Mouse (Mus musculus): ENCODE measurements around the gene Hist1h4h.
"Not testable (repeated sequence)": the region's sequence is repeated elsewhere in the genome, so short reads cannot be mapped to it uniquely, and the experiment has no call there.

Hist1h4h gene

GRCm38 (mm10) chr13:23555839-23556416 lies 25.1 kb downstream of the Hist1h4h start:
- peak; percentile 63 for DNase-seq (ENCODE audit: low spot score)

GRCm38 (mm10) chr13:23556906-23557305 lies 26.1 kb downstream of the Hist1h4h start:
- no peak for DNase-seq (ENCODE audit: low spot score)

- not testable (repeated sequence) for DNase-seq (ENCODE audit: low spot score)
Measured at GRCm38 (mm10) chr13:23560699-23561098, 29.8 kb downstream of the Hist1h4h start.

GRCm38 (mm10) chr13:23561531-23561882 lies 30.7 kb downstream of the Hist1h4h start:
- not testable (repeated sequence) for DNase-seq (ENCODE audit: low spot score)

- peak; percentile 95 for DNase-seq (ENCODE audit: low spot score)
Measured at GRCm38 (mm10) chr13:23561883-23562659, 31.2 kb downstream of the Hist1h4h start, which contains the start of gene Hist1h3e. Hist1h3e (minus strand) TSS chr13:23562369.

- peak; percentile 33 for DNase-seq (ENCODE audit: low spot score)
Measured at GRCm38 (mm10) chr13:23562699-23563462, 32.0 kb downstream of the Hist1h4h start.

GRCm38 (mm10) chr13:23564482-23564881 lies 33.6 kb downstream of the Hist1h4h start:
- DNase-seq (ENCODE audit: low spot score), result no peak

- not testable (repeated sequence) for DNase-seq (ENCODE audit: low spot score)
Measured at GRCm38 (mm10) chr13:23570261-23571021, 39.6 kb downstream of the Hist1h4h start.

GRCm38 (mm10) chr13:23571022-23571503 lies 40.2 kb downstream of the Hist1h4h start, which contains the start of the genes Hist1h2ae and Hist1h2bg:
Hist1h2ae (minus strand) TSS chr13:23571220.
Hist1h2bg (plus strand) TSS chr13:23571396.
- DNase-seq (ENCODE audit: low spot score), result peak; percentile 68

- DNase-seq (ENCODE audit: low spot score), result not testable (repeated sequence)
Measured at GRCm38 (mm10) chr13:23571504-23572217, 40.8 kb downstream of the Hist1h4h start.

- DNase-seq (ENCODE audit: low spot score), result no peak
Measured at GRCm38 (mm10) chr13:23572218-23573033, 41.6 kb downstream of the Hist1h4h start.

GRCm38 (mm10) chr13:23573034-23573897 lies 42.4 kb downstream of the Hist1h4h start:
- DNase-seq (ENCODE audit: low spot score), result not testable (repeated sequence)

- peak; percentile 85 for DNase-seq (ENCODE audit: low spot score)
Measured at GRCm38 (mm10) chr13:23573898-23574524, 43.2 kb downstream of the Hist1h4h start, which contains the start of the genes Hist1h2bf and Hist1h2ad. Hist1h2bf (minus strand) TSS chr13:23574196. Hist1h2ad (plus strand) TSS chr13:23574381.

GRCm38 (mm10) chr13:23574546-23575170 lies 43.8 kb downstream of the Hist1h4h start:
- not testable (repeated sequence) for DNase-seq (ENCODE audit: low spot score)

- DNase-seq (ENCODE audit: low spot score), result peak; percentile 27
Measured at GRCm38 (mm10) chr13:23575271-23575851, 44.5 kb downstream of the Hist1h4h start, which contains the start of gene Hist1h3d. Hist1h3d (plus strand) TSS chr13:23575763.

GRCm38 (mm10) chr13:23575864-23576313 lies 45.0 kb downstream of the Hist1h4h start:
- DNase-seq (ENCODE audit: low spot score), result not testable (repeated sequence)

GRCm38 (mm10) chr13:23576351-23576881 lies 45.6 kb downstream of the Hist1h4h start:
- no peak for DNase-seq (ENCODE audit: low spot score)

Data from T-cell, adult 2 months (primary cell).